Mouse (Mus musculus) intestine, embryonic 15.5 days (tissue): Measurements from ENCODE around the gene Ap5b1. TPM values are rescaled to one million over a fixed set of nuclear protein-coding genes. Genes with fewer than 3 reads are reported as not detected.
A peak's percentile ranks its signal among the peaks of the same experiment; 100 is the strongest.

Source experiments
- ATAC-seq: fragments of 200-750 bp; cut with Nextera tagmentation; 2 replicates; pipeline ENCODE4 v1.8.0; 2017; ENCODE audit warnings: moderate TSS enrichment, moderate library complexity
- H3K27ac ChIP-seq: fragments of 300-500 bp; sonication (generic); 2 replicates; pipeline ENCODE4 v1.5.1; 2015; ENCODE audit warnings: mild to moderate bottlenecking, inconsistent platforms
- H3K27me3 ChIP-seq: fragments of 300-500 bp; sonication (generic); replicated peaks from 2 replicates; pipeline ENCODE4 v1.6.1; 2015; ENCODE audit warnings: inconsistent platforms
- H3K36me3 ChIP-seq: fragments of 300-500 bp; sonication (generic); 2 replicates; pipeline ENCODE4 v1.6.1; 2015; ENCODE audit warnings: inconsistent platforms
- H3K4me1 ChIP-seq: fragments of 300-500 bp; sonication (generic); replicated peaks from 2 replicates; pipeline ENCODE4 v1.6.1; 2015; ENCODE audit warnings: inconsistent platforms
- H3K4me2 ChIP-seq: fragments of 300-500 bp; sonication (generic); replicated peaks from 2 replicates; pipeline ENCODE4 v1.6.1; 2015; ENCODE audit warnings: mild to moderate bottlenecking, inconsistent platforms
- H3K4me3 ChIP-seq: fragments of 300-500 bp; sonication (generic); replicated peaks from 2 replicates; pipeline ENCODE4 v1.5.1; 2015; ENCODE audit warnings: inconsistent platforms
- H3K9ac ChIP-seq: fragments of 300-500 bp; sonication (generic); 2 replicates; pipeline ENCODE4 v1.6.1; 2015; ENCODE audit warnings: inconsistent platforms
- H3K9me3 ChIP-seq: fragments of 300-500 bp; sonication (generic); 2 replicates; pipeline ENCODE4 v1.6.1; 2016; ENCODE audit warnings: inconsistent platforms
- WGBS: fragments of 180-500 bp; shearing (Covaris S2); methylation state at CpG from one replicate; pipeline ENCODE4 v1.1.7; 2015; 5-methylcytosine and 5-hydroxymethylcytosine counted together
- polyA plus RNA-seq: library from polyadenylated mRNA; unstranded; fragments of >200 nt; fragmentation: Nextera tagmentation; extraction: Ambion mirVana; gene quantifications from 2 replicates; pipeline ENCODE4 v1.2.1, GENCODE M21; 2015

Ap5b1 gene
- polyA plus RNA-seq, 1 experiment from 2014 or later = 7.9 TPM

DNA sequence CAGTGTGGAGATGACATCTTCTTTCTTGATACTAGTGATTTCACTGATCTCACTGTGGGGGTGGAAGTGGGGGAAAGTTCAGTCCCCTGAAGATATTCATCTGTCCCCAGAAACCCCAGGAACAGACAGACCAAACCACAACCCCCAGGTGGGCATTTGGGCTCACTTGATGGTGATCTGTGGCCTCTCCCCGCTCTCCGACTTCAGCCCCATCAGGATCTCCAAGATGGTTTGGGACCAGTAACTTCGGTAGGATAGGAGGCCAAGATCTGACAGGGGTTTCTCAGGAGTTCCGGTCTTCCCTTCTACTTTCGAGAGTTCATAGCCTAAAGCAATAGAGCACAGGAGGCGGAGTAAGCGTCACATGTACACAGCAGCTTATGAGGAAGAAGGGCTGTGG is 35.8 kb downstream of the Ap5b1 start:
- no peak overlapping the region for H3K4me2 ChIP-seq
- H3K36me3 ChIP-seq = peaks cover 41% of the 10 kb centered on the region
- H3K4me1 ChIP-seq = peaks cover 14% of the 10 kb centered on the region
- H3K27ac ChIP-seq = no peak overlapping the region
- 88% methylated on average over 7 of the region's 7 CpGs for WGBS
- H3K9ac ChIP-seq = no peak overlapping the region
- H3K27me3 ChIP-seq = no peaks in the 10 kb centered on the region
- H3K4me3 ChIP-seq = no peak overlapping the region
- no peak for ATAC-seq
- no peaks in the 10 kb centered on the region for H3K9me3 ChIP-seq

DNA sequence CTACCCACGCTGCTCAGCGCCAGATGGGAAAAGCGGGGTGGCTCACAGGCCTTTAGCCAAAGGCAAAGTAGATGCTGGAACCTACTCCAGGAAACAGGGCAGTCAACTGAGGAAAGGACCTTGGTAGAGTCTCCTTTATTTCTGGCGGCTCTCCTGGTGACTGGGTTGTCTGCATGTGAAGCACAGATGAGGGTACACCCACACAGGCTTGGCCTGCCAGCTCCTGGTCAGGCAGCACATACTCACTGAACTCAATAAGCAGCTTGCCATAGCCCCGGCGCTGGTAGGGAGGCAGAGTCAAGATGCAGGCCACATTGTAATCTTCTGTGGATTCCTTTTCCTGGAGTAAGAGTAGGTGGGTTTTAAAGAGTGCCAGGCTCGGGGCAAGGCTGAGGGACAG is 37.3 kb downstream of the Ap5b1 start:
- Histone ChIP-seq H3K4me3 (no peak overlapping the region), H3K36me3 (peaks cover 43% of the 10 kb centered on the region), H3K4me2 (no peak overlapping the region), H3K9ac (no peak overlapping the region), H3K27me3 (no peaks in the 10 kb centered on the region), H3K4me1 (peaks cover 20% of the 10 kb centered on the region), H3K27ac (no peak overlapping the region), H3K9me3 (no peaks in the 10 kb centered on the region)
- ATAC-seq = no peak
- WGBS = 91% methylated on average over 7 of the region's 7 CpGs

DNA sequence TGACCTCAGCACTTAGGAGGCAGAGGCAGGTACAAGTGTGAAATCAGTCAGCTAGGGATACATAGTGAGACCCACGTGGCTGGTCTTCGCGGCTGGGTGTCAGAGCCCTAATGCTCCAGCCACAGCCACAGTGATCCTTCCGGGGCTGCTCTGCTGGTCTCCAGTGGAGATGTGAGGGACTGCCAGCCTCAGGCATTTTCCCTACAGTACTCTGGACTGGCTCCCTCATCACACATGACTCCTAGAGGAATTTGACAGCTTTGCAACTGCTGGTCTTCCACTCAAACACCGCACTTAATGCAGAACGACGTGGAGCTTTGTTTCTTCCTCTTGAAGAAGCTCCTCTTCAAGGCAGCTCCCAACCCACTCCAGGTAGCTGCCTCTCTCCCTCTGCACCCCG is 38.4 kb downstream of the Ap5b1 start:
- H3K27me3 ChIP-seq = no peaks in the 10 kb centered on the region
- no peaks in the 10 kb centered on the region for H3K9me3 ChIP-seq
- no peak for ATAC-seq
- H3K4me3 ChIP-seq = no peak overlapping the region
- peaks cover 43% of the 10 kb centered on the region for H3K36me3 ChIP-seq
- no peak overlapping the region for H3K9ac ChIP-seq
- H3K4me1 ChIP-seq = peaks cover 21% of the 10 kb centered on the region
- 86% methylated on average over 8 of the region's 8 CpGs for WGBS
- H3K4me2 ChIP-seq = no peak overlapping the region
- no peak overlapping the region for H3K27ac ChIP-seq

DNA sequence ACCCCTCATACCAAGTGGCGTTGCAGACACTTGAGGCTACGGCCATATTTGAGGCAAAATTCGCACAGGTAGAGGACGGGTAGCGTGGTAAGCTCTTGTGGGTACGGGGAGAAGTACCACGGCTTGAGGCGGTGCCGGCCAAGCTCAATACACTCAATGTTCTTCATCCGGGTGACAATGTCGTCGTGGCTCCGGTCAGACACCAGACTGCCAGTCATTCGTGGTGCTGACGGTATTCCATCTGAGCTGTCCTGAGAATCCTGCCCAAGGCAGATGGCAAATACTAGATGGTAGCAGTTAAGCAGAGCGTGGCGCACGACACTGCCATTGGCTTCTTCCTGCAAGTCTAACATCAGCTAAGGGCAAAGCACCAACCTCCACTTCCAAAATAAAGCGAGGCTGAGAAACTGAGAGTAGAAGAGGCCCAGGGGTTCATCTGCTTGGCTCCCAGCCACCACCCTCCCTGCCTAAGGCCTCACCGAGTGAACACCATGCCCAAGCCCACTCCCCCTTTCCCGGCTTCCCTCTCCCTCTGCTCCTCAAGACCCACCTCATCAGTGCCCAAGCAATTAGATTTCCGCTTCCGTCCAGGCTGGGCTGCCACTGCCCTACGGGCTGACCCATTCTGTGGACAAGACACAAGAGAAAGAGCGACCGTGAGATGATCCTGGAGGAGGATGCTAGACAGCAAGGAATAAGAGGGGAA is 40.0 kb downstream of the Ap5b1 start:
- no peaks in the 10 kb centered on the region for H3K27me3 ChIP-seq
- 94% methylated on average over 26 of the region's 26 CpGs for WGBS
- H3K4me3 ChIP-seq = no peak overlapping the region
- no peak for ATAC-seq
- H3K9me3 ChIP-seq = no peaks in the 10 kb centered on the region
- peaks cover 15% of the 10 kb centered on the region for H3K4me1 ChIP-seq
- no peak overlapping the region for H3K27ac ChIP-seq
- H3K9ac ChIP-seq = no peak overlapping the region
- peaks cover 43% of the 10 kb centered on the region for H3K36me3 ChIP-seq
- no peak overlapping the region for H3K4me2 ChIP-seq

DNA sequence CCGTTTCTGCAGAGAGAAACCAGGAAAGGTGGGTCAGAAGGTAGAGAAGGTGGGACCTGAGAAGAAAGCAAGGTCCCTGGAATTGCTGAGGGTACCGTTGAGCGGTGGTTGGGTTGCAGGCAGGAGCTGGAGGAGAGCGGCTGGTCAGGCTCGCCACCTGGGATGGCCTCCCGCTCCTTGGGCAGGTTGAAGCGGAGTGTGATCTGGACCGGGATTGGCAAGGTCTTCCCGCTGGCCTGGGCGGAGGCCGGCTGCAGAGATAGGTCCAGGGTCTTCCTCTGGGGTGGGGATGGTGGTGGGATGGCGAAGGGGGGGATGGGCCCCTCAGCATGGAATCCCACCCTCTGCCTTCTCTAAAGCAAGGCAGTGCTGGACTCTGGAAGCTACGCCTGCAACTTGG is 40.9 kb downstream of the Ap5b1 start:
- 92% methylated on average over 13 of the region's 13 CpGs for WGBS
- H3K36me3 ChIP-seq = peaks cover 39% of the 10 kb centered on the region

DNA sequence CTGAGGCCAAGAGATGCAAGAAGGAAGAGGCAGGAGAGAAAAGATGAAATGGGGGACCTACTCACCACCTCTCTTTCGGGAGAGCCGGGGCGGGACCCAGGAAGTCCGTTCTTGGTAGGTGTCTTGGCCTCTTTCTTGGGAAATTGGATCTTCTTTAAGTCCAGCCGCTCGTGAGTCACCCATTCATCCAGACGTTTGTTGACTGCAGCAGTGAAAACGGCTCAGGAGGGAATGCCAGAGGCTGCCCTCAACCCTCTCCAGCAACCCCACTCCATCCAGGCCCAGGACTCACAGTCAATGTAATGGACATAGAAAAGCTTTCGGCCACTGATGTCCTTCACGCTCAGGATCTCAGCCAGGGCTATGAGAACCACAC is 41.3 kb downstream of the Ap5b1 start:
- Histone ChIP-seq H3K36me3 (peaks cover 34% of the 10 kb centered on the region), H3K27ac (peak overlapping the region; percentile 92), H3K27me3 (no peaks in the 10 kb centered on the region), H3K9me3 (no peaks in the 10 kb centered on the region), H3K4me1 (peaks cover 9% of the 10 kb centered on the region; the same call in 1 of the 2 replicates), H3K4me3 (peak overlapping the region; percentile 62), H3K4me2 (peak overlapping the region; percentile 65), H3K9ac (peak overlapping the region; percentile 79)
- WGBS = 46% methylated on average over 10 of the region's 10 CpGs
- no peak for ATAC-seq

More for the DNA sequence above, 40.9 kb downstream of the Ap5b1 start:
- Histone ChIP-seq H3K27me3 (no peaks in the 10 kb centered on the region), H3K4me1 (peaks cover 9% of the 10 kb centered on the region; the same call in 1 of the 2 replicates), H3K4me2 (peak overlapping the region; percentile 65), H3K9ac (peak overlapping the region; percentile 79), H3K27ac (no peak overlapping the region), H3K9me3 (no peaks in the 10 kb centered on the region), H3K4me3 (no peak overlapping the region; the same call in 1 of the 2 replicates)
- ATAC-seq = no peak

DNA sequence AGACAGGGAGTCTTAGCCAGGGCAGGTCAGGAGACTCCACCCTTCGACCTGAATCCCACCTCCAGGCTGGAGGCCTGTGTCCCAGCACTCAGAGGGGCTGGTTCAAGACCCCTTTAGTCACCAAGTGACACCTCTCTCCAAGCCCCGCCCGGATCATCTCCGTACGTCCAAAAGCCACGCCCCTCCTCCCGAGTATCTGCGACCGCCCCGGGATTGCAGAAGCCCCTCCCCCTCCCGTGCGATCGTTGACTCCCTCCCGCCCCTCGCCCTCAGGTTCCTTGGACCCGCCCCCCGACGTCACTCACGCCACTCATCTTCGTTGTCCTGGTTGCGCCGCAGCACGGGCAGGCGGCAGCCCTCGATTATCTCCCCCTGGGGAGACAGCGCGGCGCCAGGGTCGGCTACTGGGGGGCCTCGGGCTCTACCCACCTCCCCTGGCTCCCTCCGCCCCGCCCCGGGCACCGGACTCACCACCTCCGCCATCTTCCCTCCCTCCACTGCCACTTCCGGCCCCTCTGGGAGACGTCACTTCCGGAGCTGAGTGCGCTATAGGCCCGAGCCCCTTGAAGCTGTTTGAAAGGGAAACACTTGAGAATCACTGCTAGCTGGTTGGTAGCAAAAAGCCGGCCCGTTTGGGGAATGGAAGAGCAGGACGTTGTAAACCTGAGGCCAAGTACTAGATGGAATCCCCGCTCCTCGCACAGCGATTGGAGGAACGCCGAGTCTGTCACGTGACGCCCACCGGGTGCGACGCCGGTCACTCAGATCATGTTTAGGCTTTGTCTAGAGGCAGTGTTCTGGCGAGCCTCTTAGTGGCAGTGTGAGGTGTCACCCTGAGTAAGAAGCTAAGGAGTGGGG is 42.0 kb downstream of the Ap5b1 start, which contains the start of gene Kat5:
TSS of gene Kat5 (minus strand) at position 691 of the 858 bp plus-strand sequence.
- Histone ChIP-seq H3K4me2 (peak within 1 kb of the TSS; percentile 65), H3K36me3 (peaks cover 29% of the 10 kb centered on the region), H3K9ac (peak within 1 kb of the TSS; percentile 79), H3K4me3 (peak within 1 kb of the TSS; percentile 62), H3K9me3 (no peaks in the 10 kb centered on the region), H3K27me3 (no peaks in the 10 kb centered on the region), H3K4me1 (peaks cover 9% of the 10 kb centered on the region; the same call in 1 of the 2 replicates), H3K27ac (peak within 1 kb of the TSS; percentile 92)
- WGBS = under 1% methylated on average over 55 of the region's 55 CpGs
- ATAC-seq = peak; percentile 95

DNA sequence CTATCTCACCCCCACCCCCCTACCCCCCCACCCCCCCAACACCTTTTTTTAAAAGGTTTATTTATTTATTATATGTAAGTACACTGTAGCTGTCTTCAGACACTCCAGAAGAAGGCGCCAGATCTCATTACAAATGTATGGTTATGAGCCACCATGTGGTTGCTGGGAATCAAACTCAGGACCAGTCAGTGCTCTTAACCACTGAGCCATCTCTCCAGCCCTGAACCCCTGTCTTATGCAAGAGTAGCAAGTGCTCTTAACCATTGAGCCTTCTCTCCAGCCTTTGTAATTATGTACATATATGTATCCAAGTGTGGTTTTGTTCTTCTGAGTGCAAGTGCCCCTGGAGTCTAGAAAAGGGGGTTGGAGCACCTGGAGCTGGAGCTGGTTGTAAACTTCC is 44.1 kb downstream of the Ap5b1 start:
- no peak overlapping the region for H3K9ac ChIP-seq

DNA sequence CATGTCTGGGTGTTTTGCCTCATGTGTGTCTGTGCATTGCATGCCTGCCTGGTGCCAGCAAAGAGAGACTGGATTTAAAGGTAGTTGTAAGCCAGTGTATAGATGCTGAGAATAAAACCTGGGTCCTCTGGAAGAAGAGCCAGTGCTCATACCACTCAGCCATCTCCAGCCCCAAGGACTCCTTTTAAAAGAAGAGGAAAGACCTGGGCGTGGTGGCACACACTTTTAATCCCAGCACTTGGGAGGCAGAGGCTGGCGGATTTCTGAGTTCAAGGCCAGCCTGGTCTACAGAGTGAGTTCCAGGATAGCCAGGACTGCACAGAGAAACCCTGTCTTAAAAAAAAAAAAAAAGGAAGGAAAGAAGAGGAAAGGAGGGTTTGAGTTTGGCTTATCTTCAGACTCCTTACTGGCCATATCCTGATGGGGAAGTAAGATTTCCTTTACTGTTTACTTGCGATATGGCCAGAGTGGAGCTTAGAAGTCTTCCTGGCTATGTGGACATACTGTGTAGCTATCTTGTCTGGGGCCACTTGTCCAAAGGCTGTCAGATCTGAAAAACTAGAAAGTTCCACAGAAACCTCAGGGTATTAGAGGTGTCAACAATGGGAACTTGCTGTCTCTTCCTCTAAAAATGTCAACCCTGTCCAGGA is 45.1 kb downstream of the Ap5b1 start:
- Histone ChIP-seq H3K4me2 (no peak overlapping the region), H3K4me3 (no peak overlapping the region)
- no peak for ATAC-seq

More for the DNA sequence above, 44.1 kb downstream of the Ap5b1 start:
- H3K36me3 ChIP-seq = peaks cover 16% of the 10 kb centered on the region
- H3K9me3 ChIP-seq = no peaks in the 10 kb centered on the region
- H3K4me1 ChIP-seq = peaks cover 9% of the 10 kb centered on the region; the same call in 1 of the 2 replicates
- no peak overlapping the region for H3K4me2 ChIP-seq
- no peak overlapping the region for H3K27ac ChIP-seq
- 74% methylated on average over 1 of the region's 1 CpGs for WGBS
- no peaks in the 10 kb centered on the region for H3K27me3 ChIP-seq
- ATAC-seq = no peak
- no peak overlapping the region for H3K4me3 ChIP-seq

DNA sequence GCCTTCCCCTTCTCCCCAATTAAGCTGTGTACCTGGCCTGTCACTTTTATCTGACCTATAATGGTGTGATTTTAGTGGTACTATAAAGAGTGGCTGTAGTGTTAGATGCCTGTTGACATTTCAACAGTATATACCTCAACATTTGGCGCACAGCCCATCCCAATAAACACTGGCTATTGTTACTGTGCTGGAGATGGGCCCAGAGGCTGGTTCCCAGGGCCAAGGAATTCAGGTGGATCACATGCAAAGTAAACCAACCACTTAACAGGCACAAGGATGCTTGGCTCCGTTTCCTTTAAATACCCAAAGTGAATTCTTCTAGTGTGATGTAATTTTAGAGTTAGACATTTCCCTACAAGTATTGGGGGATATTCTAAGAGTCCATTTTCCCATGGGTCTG is 47.1 kb downstream of the Ap5b1 start:
- no peak overlapping the region for H3K4me3 ChIP-seq
- H3K4me2 ChIP-seq = no peak overlapping the region
- H3K27me3 ChIP-seq = no peaks in the 10 kb centered on the region
- no peaks in the 10 kb centered on the region for H3K9me3 ChIP-seq
- H3K27ac ChIP-seq = no peak overlapping the region
- WGBS = 62% methylated on average over 2 of the region's 2 CpGs
- no peak for ATAC-seq
- H3K9ac ChIP-seq = no peak overlapping the region
- H3K36me3 ChIP-seq = no peaks in the 10 kb centered on the region
- H3K4me1 ChIP-seq = 0 out of 2 replicates have a peak, but pooled peaks cover 2% of the 10 kb centered on the region

More for the DNA sequence above, 45.1 kb downstream of the Ap5b1 start:
- Histone ChIP-seq H3K36me3 (peaks cover 8% of the 10 kb centered on the region), H3K9ac (no peak overlapping the region), H3K9me3 (no peaks in the 10 kb centered on the region), H3K27ac (no peak overlapping the region), H3K27me3 (no peaks in the 10 kb centered on the region), H3K4me1 (peaks cover 9% of the 10 kb centered on the region; the same call in 1 of the 2 replicates)
- 70% methylated on average over 3 of the region's 3 CpGs for WGBS

DNA sequence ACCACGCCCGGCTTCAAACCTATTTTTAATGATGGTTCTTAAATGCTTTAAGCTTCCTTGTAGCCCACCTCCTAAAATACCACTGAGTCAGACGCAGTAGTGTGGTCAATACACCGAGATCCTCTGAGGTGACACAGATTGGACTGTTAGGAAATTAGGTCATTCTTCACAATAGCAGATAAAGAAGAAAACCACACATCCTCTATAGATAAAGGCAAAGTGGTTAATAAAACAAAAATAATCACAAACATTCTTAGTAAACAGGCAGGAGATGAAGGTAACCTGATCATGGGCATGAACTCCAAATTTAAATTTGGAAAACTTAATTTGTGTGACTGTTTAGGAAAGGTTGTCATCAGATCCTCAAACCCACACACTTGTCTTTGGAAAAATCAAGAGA is 52.2 kb downstream of the Ap5b1 start:
- ATAC-seq = no peak
- 85% methylated on average over 4 of the region's 4 CpGs for WGBS
- no peaks in the 10 kb centered on the region for H3K9me3 ChIP-seq
- H3K4me1 ChIP-seq = no peaks in the 10 kb centered on the region
- no peaks in the 10 kb centered on the region for H3K36me3 ChIP-seq
- H3K4me3 ChIP-seq = no peak overlapping the region
- no peak overlapping the region for H3K4me2 ChIP-seq
- no peak overlapping the region for H3K27ac ChIP-seq
- no peak overlapping the region for H3K9ac ChIP-seq
- no peaks in the 10 kb centered on the region for H3K27me3 ChIP-seq
